8 mouse cellular contexts compared by ENCODE assay signal in genomic region chr11:119914381-119914780, GRCm38 (mm10). TPM values are rescaled to one million over a fixed set of nuclear protein-coding genes. Genes with fewer than 3 reads are reported as not detected.
DNase-seq lines count a peak whose midpoint lies in the region; ATAC-seq and TF ChIP-seq lines count a peak whose summit lies in the region.

No protein-coding gene starts in this region.

- H3K4me2 ChIP-seq in heart, embryonic 15.5 days: peak overlapping the region; percentile 82

- ATAC-seq in heart, embryonic 15.5 days (replicated peaks; ENCODE audit: insufficient number of reproducible peaks, insufficient read depth, low FRiP score, low read depth): no peak

- DNase-seq in heart, postnatal 10 days: no peak
- no peak for DNase-seq in hindbrain, embryonic 10.5 days (ENCODE audit: low spot score)
- no peak for DNase-seq in midbrain, embryonic 10.5 days (ENCODE audit: low spot score)
- no peak for DNase-seq in thymus, postnatal 25 days
- DNase-seq in cerebellum, adult 18-20 months: no peak
- no peak for DNase-seq in embryo, embryonic 11 days

- peaks cover 48% of the 10 kb centered on the region for H3K4me1 ChIP-seq in heart, embryonic 15.5 days (replicated peaks)
- H3K4me1 ChIP-seq in bone marrow, adult 2 months (ENCODE audit: control insufficient read depth, insufficient read depth, low read length): peaks cover 9% of the 10 kb centered on the region
- H3K4me1 ChIP-seq in hindbrain, embryonic 10.5 days (replicated peaks): peaks cover 51% of the 10 kb centered on the region
- H3K4me1 ChIP-seq in midbrain, embryonic 10.5 days: peaks cover 41% of the 10 kb centered on the region

- H3K27ac ChIP-seq in heart, embryonic 15.5 days: peak overlapping the region; percentile 85
- no peak overlapping the region for H3K27ac ChIP-seq in bone marrow, adult 2 months (ENCODE audit: control insufficient read depth, insufficient read depth, low read depth, low read length, poor library complexity)
- peak overlapping the region; percentile 97 for H3K27ac ChIP-seq in hindbrain, embryonic 10.5 days
- peak overlapping the region; percentile 96 for H3K27ac ChIP-seq in midbrain, embryonic 10.5 days (replicated peaks)

- peak overlapping the region; percentile 96 for H3K4me3 ChIP-seq in heart, embryonic 15.5 days
- peak overlapping the region; percentile 95 for H3K4me3 ChIP-seq in bone marrow, adult 2 months (replicated peaks; ENCODE audit: control insufficient read depth, low read depth, low read length)
- peak overlapping the region; percentile 97 for H3K4me3 ChIP-seq in hindbrain, embryonic 10.5 days
- peak overlapping the region; percentile 97 for H3K4me3 ChIP-seq in midbrain, embryonic 10.5 days

- TF ChIP-seq POLR2A in bone marrow, adult 2 months (IDR thresholded peaks at IDR 0.05; ENCODE audit: borderline replicate concordance, control insufficient read depth, low read depth, low read length): no peak

- no peak for TF ChIP-seq CTCF in bone marrow, adult 2 months (IDR thresholded peaks at IDR 0.05; ENCODE audit: control insufficient read depth, insufficient read depth, low read length)

- intact Hi-C loops in heart, postnatal 10 days (cut with DNase I): no loop called here

- WGBS in heart, embryonic 15.5 days: 17% methylated on average over 4 of the region's 4 CpGs
- 5% methylated on average over 4 of the region's 4 CpGs for WGBS in bone marrow, adult 2 months
- WGBS in hindbrain, embryonic 10.5 days: 30% methylated on average over 4 of the region's 4 CpGs
- 20% methylated on average over 4 of the region's 4 CpGs for WGBS in midbrain, embryonic 10.5 days

- H3K36me3 ChIP-seq in heart, embryonic 15.5 days: peaks cover 31% of the 10 kb centered on the region
- H3K36me3 ChIP-seq in hindbrain, embryonic 10.5 days: peaks cover 42% of the 10 kb centered on the region
- peaks cover 42% of the 10 kb centered on the region for H3K36me3 ChIP-seq in midbrain, embryonic 10.5 days

- peak overlapping the region; percentile 98 for H3K9ac ChIP-seq in heart, embryonic 15.5 days

- H3K27me3 ChIP-seq in heart, embryonic 15.5 days: no peaks in the 10 kb centered on the region
- no peaks in the 10 kb centered on the region for H3K27me3 ChIP-seq in hindbrain, embryonic 10.5 days (ENCODE audit: insufficient read depth, poor library complexity, severe bottlenecking)
- no peaks in the 10 kb centered on the region for H3K27me3 ChIP-seq in midbrain, embryonic 10.5 days (ENCODE audit: low read depth, poor library complexity, severe bottlenecking)

- H3K9me3 ChIP-seq in heart, embryonic 15.5 days (replicated peaks): no peaks in the 10 kb centered on the region
- no peaks in the 10 kb centered on the region for H3K9me3 ChIP-seq in hindbrain, embryonic 10.5 days
- H3K9me3 ChIP-seq in midbrain, embryonic 10.5 days (replicated peaks): no peaks in the 10 kb centered on the region

RNA-seq across cellular contexts. Expression of gene Chmp6, which starts 1.1 kb away (rescaled TPM):
- polyA plus RNA-seq in heart, embryonic 15.5 days (2015; fragmentation: Nextera tagmentation; extraction: Ambion mirVana): 57.3 and 69.5 TPM in 2 replicates
- total RNA-seq in heart, postnatal 10 days (2021): 10 to 100 TPM; 36.2 to 36.3 TPM
- 16.1 and 18.5 TPM in 2 replicates for polyA plus RNA-seq in bone marrow, adult 2 months (2011; ENCODE audit: insufficient read depth, insufficient read length, low replicate concordance, missing spikeins)
- 112 and 114 TPM in 2 replicates for polyA plus RNA-seq in hindbrain, embryonic 10.5 days (2016; fragmentation: Nextera tagmentation; extraction: Ambion mirVana)
- polyA plus RNA-seq in midbrain, embryonic 10.5 days (2016; fragmentation: Nextera tagmentation; extraction: Ambion mirVana): 116 and 118 TPM in 2 replicates

RNA-seq across cellular contexts. Expression of gene Baiap2, which starts 28.2 kb away (rescaled TPM):
- polyA plus RNA-seq in heart, embryonic 15.5 days (2015; fragmentation: Nextera tagmentation; extraction: Ambion mirVana): 11.0 and 16.3 TPM in 2 replicates
- 10 to 100 TPM in 1 of 2 experiments, 1 to 10 TPM in 1; 6.9 to 12.7 TPM for total RNA-seq in heart, postnatal 10 days (2021)
- polyA plus RNA-seq in bone marrow, adult 2 months (2011; ENCODE audit: insufficient read depth, insufficient read length, low replicate concordance, missing spikeins): 5.7 and 7.9 TPM in 2 replicates
- polyA plus RNA-seq in hindbrain, embryonic 10.5 days (2016; fragmentation: Nextera tagmentation; extraction: Ambion mirVana): 9.8 and 11.0 TPM in 2 replicates
- 9.4 and 11.3 TPM in 2 replicates for polyA plus RNA-seq in midbrain, embryonic 10.5 days (2016; fragmentation: Nextera tagmentation; extraction: Ambion mirVana)
